Mouse (Mus musculus) 416B (cell line): ENCODE measurements around the gene Fbxw14.
"Not testable (repeated sequence)": the region's sequence is repeated elsewhere in the genome, so short reads cannot be mapped to it uniquely, and the experiment has no call there.

ENCODE experiments used
- DNase-seq: peaks from one replicate; pipeline ENCODE4 v3.0.0; 2011; ENCODE audit warnings: low read depth

Gene Fbxw14

GRCm38 (mm10) chr9:109287576-109287975 is at the start of gene Fbxw14:
TSS of gene Fbxw14 (minus strand) at chr9:109287676.
- DNase-seq, result not testable (repeated sequence)

- no peak for DNase-seq
These were observed 24.4 kb downstream of the Fbxw14 start for GRCm38 (mm10) chr9:109263041-109263440.

- DNase-seq, result no peak
These were observed 52.8 kb downstream of the Fbxw14 start, which contains the start of gene Fbxw20 for GRCm38 (mm10) chr9:109234654-109235053. TSS of gene Fbxw20 (minus strand) at chr9:109234754.
